Mouse (Mus musculus) stomach, postnatal 0 days (tissue): ENCODE measurements around the gene Ruvbl2.
"Not testable (repeated sequence)": the region's sequence is repeated elsewhere in the genome, so short reads cannot be mapped to it uniquely, and the experiment has no call there.

Experiments
- CTCF ChIP-seq: IDR thresholded peaks from 2 replicates; pipeline ENCODE4 v1.5.1; 2016; ENCODE audit warnings: antibody characterized with exemption, low read depth, mild to moderate bottlenecking, moderate library complexity
- EP300 ChIP-seq: optimal IDR thresholded peaks from 2 replicates; pipeline ENCODE3; 2016; ENCODE audit warnings: antibody characterized with exemption

DNA sequence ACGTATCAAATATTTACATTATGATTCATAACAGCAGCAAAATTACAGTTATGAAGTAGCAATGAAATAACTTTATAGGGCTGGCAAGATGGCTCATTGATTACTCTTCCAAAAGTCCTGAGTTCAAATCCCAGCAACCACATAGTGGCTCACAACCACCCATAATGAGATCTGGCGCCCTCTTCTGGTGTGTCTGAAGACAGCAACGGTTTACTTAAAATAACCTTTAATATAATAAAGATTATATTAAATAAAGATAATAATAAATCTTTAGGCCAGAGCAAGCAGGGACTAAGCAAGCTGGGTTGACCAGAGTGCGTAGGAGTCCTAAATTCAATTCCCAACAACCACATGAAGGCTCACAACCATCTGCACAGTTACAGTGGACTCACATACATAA lies 25.0 kb upstream of the Ruvbl2 start:
- TF ChIP-seq CTCF: peak; percentile 37; the same call in 1 of the 2 replicates
- not testable (repeated sequence) for TF ChIP-seq EP300
